Mouse (Mus musculus) small intestine, adult 2 months (tissue): ENCODE results near the gene Tmed10.

Experiments
- CTCF ChIP-seq: fragments of 200-500 bp; IDR thresholded peaks from 2 replicates; pipeline ENCODE4 v1.5.1; 2012; ENCODE audit warnings: low read depth, mild to moderate bottlenecking, control low read depth, inconsistent platforms, low read length, moderate library complexity, mixed read lengths; ENCODE audit not compliant: insufficient replicate concordance, insufficient read length; ENCODE audit errors: extremely low read depth
- POLR2A ChIP-seq: fragments of 200-500 bp; IDR thresholded peaks from 2 replicates; pipeline ENCODE4 v1.6.1; 2012; ENCODE audit warnings: low read depth, mild to moderate bottlenecking, control low read depth, inconsistent platforms, low read length, moderate library complexity

DNA sequence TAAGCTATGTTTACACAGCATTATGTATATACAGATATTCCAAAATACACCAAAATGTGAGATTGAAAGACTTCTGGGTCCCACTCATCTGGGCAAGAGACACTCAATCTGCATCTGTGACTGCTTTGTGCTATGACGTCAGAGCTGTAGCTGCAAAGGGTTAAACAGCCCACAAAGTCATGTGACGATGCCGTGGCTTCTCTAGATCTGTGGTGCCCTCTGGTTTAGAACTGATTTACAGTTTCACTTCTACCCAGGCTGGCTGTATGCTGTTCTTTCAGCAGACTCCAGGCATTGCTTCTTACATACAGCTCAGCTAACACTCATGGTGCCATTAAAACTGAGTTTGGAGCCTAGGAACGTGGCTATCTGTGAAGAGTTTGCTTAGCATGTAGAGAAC, 69.9 kb downstream of the Tmed10 start:
- TF ChIP-seq CTCF (no peak), POLR2A (no peak)
